Mouse (Mus musculus) ES-Bruce4 (cell line): ENCODE measurements at regions not wholly inside any gene's neighbourhood (a gene's known extent, or its start where the extent isn't known, plus 50 kb on each side); places are given as distances from the start of the nearest gene placed in this dataset.

Experiments
- CTCF ChIP-seq: IDR thresholded peaks from one replicate; pipeline ENCODE4 v1.8.1; 2011; ENCODE audit warnings: low read depth, low read length
- EP300 ChIP-seq: IDR thresholded peaks from 2 replicates; pipeline ENCODE4 v1.6.1; 2011; ENCODE audit warnings: low read depth, low read length; ENCODE audit not compliant: insufficient read depth
- POLR2A ChIP-seq: IDR thresholded peaks from one replicate; pipeline ENCODE4 v1.8.1; 2011; ENCODE audit warnings: low read length; ENCODE audit not compliant: insufficient read depth

DNA sequence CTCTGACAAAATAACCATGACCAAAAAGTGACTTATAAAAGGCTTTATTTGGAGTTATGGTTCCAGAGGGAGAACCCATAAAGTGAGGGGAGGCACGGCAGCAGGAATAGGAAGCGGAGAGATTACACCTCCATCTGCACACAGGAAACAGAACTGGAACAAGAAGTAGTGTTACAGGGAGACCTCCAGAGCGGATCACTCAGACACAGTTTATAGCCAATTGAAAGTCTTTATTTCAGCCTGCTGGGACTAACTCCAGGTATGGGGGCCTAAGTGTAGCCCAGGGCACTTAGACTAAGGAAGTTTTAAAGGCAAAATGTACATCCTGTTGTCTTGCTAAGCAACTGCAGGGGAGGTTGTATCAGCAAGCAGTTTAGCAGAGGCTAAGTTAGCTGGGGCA, 195.1 kb upstream of the Col8a1 start:
- TF ChIP-seq CTCF (no peak), EP300 (no peak), POLR2A (no peak)
